In the genomic region with DNA sequence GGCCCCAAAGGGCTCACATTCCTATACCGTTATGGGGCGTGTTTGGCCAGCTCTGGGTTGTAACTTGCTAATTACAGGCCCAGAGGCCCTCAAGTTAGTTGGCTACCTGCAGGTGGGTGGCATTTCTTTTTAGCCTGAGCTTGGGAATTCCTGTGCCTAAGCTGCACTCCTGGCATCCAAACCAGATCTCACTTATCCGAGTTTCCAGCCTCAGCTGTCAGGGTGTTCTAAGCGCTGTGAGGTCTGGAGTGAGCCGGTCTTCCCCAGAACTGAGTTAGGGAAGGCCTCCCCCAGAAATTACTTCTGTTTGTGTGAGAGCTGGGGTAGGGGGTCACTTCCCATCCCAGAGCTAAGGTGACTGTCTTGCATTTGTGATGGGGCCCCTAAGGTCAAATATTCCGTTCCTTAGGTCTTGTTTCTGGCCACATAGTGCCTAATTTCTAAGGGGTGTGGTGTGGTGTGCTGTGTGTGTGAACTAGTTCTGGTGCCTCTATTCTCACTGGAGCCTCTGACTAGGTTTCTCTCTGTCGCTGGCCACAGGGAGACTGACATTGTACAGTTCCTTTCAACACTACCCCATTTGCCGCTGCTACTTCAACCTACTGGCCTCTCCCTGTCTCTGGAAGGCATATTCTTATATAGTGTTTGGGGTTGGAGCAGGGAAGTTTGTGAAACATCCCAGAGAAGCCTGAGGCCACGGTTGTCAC, we compare ENCODE assay signal across 8 mouse cellular contexts. TPM values are rescaled to one million over a fixed set of nuclear protein-coding genes. Genes with fewer than 3 reads are reported as not detected.
DNase-seq lines count a peak whose midpoint lies in the region; TF ChIP-seq lines count a peak whose summit lies in the region.

No protein-coding gene starts in this region.

- peaks cover 28% of the 10 kb centered on the region for H3K36me3 ChIP-seq in embryonic facial prominence, embryonic 10.5 days (replicated peaks)

- no peaks in the 10 kb centered on the region for H3K9me3 ChIP-seq in embryonic facial prominence, embryonic 10.5 days

- peak overlapping the region; percentile 83 for H3K4me3 ChIP-seq in layer of hippocampus, adult 2 months
- H3K4me3 ChIP-seq in embryonic facial prominence, embryonic 10.5 days: peak overlapping the region; percentile 90

- 15% methylated on average over 9 of the region's 9 CpGs for WGBS in embryonic facial prominence, embryonic 10.5 days

- no peaks in the 10 kb centered on the region for H3K27me3 ChIP-seq in embryonic facial prominence, embryonic 10.5 days (replicated peaks; ENCODE audit: low read depth, poor library complexity, severe bottlenecking)

- no peak for DNase-seq in layer of hippocampus, adult 2 months (ENCODE audit: low spot score in 2 of 2)
- DNase-seq in layer of hippocampus, postnatal 10 days (ENCODE audit: low spot score in 2 of 2): no peak
- no peak for DNase-seq in embryonic facial prominence, embryonic 10.5 days (ENCODE audit: low spot score)
- peak; percentile 39 for DNase-seq in induced T-regulatory cell, adult 2 months (ENCODE audit: low read depth)
- DNase-seq in neural tube, embryonic 10.5 days (ENCODE audit: extremely low spot score, low spot score): peak; percentile 32
- DNase-seq in ovary, postnatal 36 days (ENCODE audit: low spot score): no peak
- no peak for DNase-seq in right cerebral cortex, postnatal 25 days
- no peak for DNase-seq in layer of hippocampus, adult 11-12 months (ENCODE audit: low spot score)

- no peak for TF ChIP-seq CTCF in layer of hippocampus, adult 2 months (conservative IDR thresholded peaks at IDR 0.05)

- H3K4me1 ChIP-seq in embryonic facial prominence, embryonic 10.5 days: peaks cover 63% of the 10 kb centered on the region

- H3K27ac ChIP-seq in layer of hippocampus, adult 2 months: peak overlapping the region; percentile 98
- H3K27ac ChIP-seq in embryonic facial prominence, embryonic 10.5 days (replicated peaks): peak overlapping the region; percentile 99

RNA-seq across cellular contexts. Expression of a gene that starts 1.4 kb away (rescaled TPM):
- total RNA-seq in layer of hippocampus, adult 2 months (2021): 10 to 100 TPM; 53.1 to 63.3 TPM
- 10 to 100 TPM; 45.4 to 46.6 TPM for total RNA-seq in layer of hippocampus, postnatal 10 days (2021)
- 125 TPM in 2 replicates for polyA plus RNA-seq in embryonic facial prominence, embryonic 10.5 days (2016; fragmentation: Nextera tagmentation; extraction: Ambion mirVana)

RNA-seq across cellular contexts. Expression of a gene that starts 9.0 kb away (rescaled TPM):
- total RNA-seq in layer of hippocampus, adult 2 months (2021): 1 to 10 TPM; 1.5 TPM
- total RNA-seq in layer of hippocampus, postnatal 10 days (2021): under 1 TPM; 0.65 to 0.75 TPM
- polyA plus RNA-seq in embryonic facial prominence, embryonic 10.5 days (2016; fragmentation: Nextera tagmentation; extraction: Ambion mirVana): 1.3 and 1.4 TPM in 2 replicates

RNA-seq across cellular contexts. Expression of a gene that starts 34.1 kb away (rescaled TPM):
- total RNA-seq in layer of hippocampus, adult 2 months (2021): 10 to 100 TPM; 22.0 to 22.4 TPM
- 10 to 100 TPM; 34.9 to 36.3 TPM for total RNA-seq in layer of hippocampus, postnatal 10 days (2021)
- polyA plus RNA-seq in embryonic facial prominence, embryonic 10.5 days (2016; fragmentation: Nextera tagmentation; extraction: Ambion mirVana): 27.3 and 29.1 TPM in 2 replicates

RNA-seq across cellular contexts. Expression of a gene that starts 34.9 kb away (rescaled TPM):
- 10 to 100 TPM; 19.1 to 22.7 TPM for total RNA-seq in layer of hippocampus, adult 2 months (2021)
- 10 to 100 TPM; 26.5 to 27.6 TPM for total RNA-seq in layer of hippocampus, postnatal 10 days (2021)
- polyA plus RNA-seq in embryonic facial prominence, embryonic 10.5 days (2016; fragmentation: Nextera tagmentation; extraction: Ambion mirVana): 36.3 and 37.1 TPM in 2 replicates

RNA-seq across cellular contexts. Expression of a gene that starts 41.0 kb away (rescaled TPM):
- total RNA-seq in layer of hippocampus, adult 2 months (2021): 10 to 100 TPM; 37.7 to 39.2 TPM
- total RNA-seq in layer of hippocampus, postnatal 10 days (2021): 10 to 100 TPM; 46.0 to 47.1 TPM
- 60.9 and 61.1 TPM in 2 replicates for polyA plus RNA-seq in embryonic facial prominence, embryonic 10.5 days (2016; fragmentation: Nextera tagmentation; extraction: Ambion mirVana)

Comparison
In these comparisons a context has a peak if more than half of its experiments do, and no peak if none do; other contexts are left out.
1. DNase-seq: peak in induced T-regulatory cell, adult 2 months (single experiment) and neural tube, embryonic 10.5 days (single experiment); none in layer of hippocampus, adult 2 months (0 of 2), layer of hippocampus, postnatal 10 days (0 of 2), embryonic facial prominence, embryonic 10.5 days (single experiment), ovary, postnatal 36 days (single experiment), right cerebral cortex, postnatal 25 days (single experiment) and layer of hippocampus, adult 11-12 months (single experiment).